ENCODE assay signal across 8 mouse cellular contexts in genomic region chr11:20445903-20446264, GRCm38 (mm10).
DNase-seq lines count a peak whose midpoint lies in the region; ATAC-seq and TF ChIP-seq lines count a peak whose summit lies in the region.

No protein-coding gene starts in this region.

- no peaks in the 10 kb centered on the region for H3K4me1 ChIP-seq in embryonic fibroblast, embryonic 13.5 days (ENCODE audit: control insufficient read depth, insufficient read depth, low read length)
- H3K4me1 ChIP-seq in heart, embryonic 15.5 days (replicated peaks), result peaks cover 13% of the 10 kb centered on the region
- peaks cover 5% of the 10 kb centered on the region; the same call in 1 of the 2 replicates for H3K4me1 ChIP-seq in lung, embryonic 14.5 days (ENCODE audit: insufficient read depth)

- peak overlapping the region; percentile 48 for H3K9ac ChIP-seq in heart, embryonic 15.5 days
- peak overlapping the region; percentile 42 for H3K9ac ChIP-seq in lung, embryonic 14.5 days

- no peaks in the 10 kb centered on the region for H3K36me3 ChIP-seq in heart, embryonic 15.5 days
- H3K36me3 ChIP-seq in lung, embryonic 14.5 days (ENCODE audit: insufficient read depth), result no peaks in the 10 kb centered on the region

- WGBS in heart, embryonic 15.5 days, result 2% methylated on average over 6 of the region's 6 CpGs
- WGBS in lung, embryonic 14.5 days, result 0% methylated on average over 6 of the region's 6 CpGs

- no peak overlapping the region for H3K27ac ChIP-seq in embryonic fibroblast, embryonic 13.5 days (ENCODE audit: insufficient read depth, low read length)
- H3K27ac ChIP-seq in heart, embryonic 15.5 days, result no peak overlapping the region
- no peak overlapping the region for H3K27ac ChIP-seq in lung, embryonic 14.5 days (ENCODE audit: low read depth)

- DNase-seq in CD8-positive naive resting alpha-beta T cell, adult 2 months (ENCODE audit: low read depth in 2 of 2, low spot score in 2 of 2), result peak; percentile 34 to 54
- DNase-seq in brain, adult 2 months (ENCODE audit: low read depth, low spot score), result peak; percentile 78
- DNase-seq in kidney, postnatal 25 days, result peak; percentile 80 to 82
- DNase-seq in lung, embryonic 14.5 days, result peak; percentile 90
- peak; percentile 41 for DNase-seq in testis, postnatal 14 days (ENCODE audit: low spot score)

- peaks cover 4% of the 10 kb centered on the region; the same call in 1 of the 2 replicates for H3K9me3 ChIP-seq in heart, embryonic 15.5 days (replicated peaks)
- no peaks in the 10 kb centered on the region for H3K9me3 ChIP-seq in lung, embryonic 14.5 days (ENCODE audit: low read depth, low read length)

- 0 out of 2 replicates have a peak, but pooled peaks have one; percentile 58 for ATAC-seq in heart, embryonic 15.5 days (replicated peaks; ENCODE audit: insufficient number of reproducible peaks, insufficient read depth, low FRiP score, low read depth)
- peak; percentile 77; the same call in 1 of the 2 replicates for ATAC-seq in lung, embryonic 14.5 days (ENCODE audit: insufficient read depth)
- ATAC-seq in neutrophil, adult 5-6 weeks (ENCODE audit: extremely low read depth, insufficient number of reproducible peaks, low FRiP score, poor library complexity, severe bottlenecking), result peak; percentile 83

- H3K27me3 ChIP-seq in heart, embryonic 15.5 days, result 0 out of 2 replicates have a peak, but pooled peaks cover 6% of the 10 kb centered on the region
- no peaks in the 10 kb centered on the region for H3K27me3 ChIP-seq in lung, embryonic 14.5 days (ENCODE audit: insufficient read depth, low read length)

- peak overlapping the region; percentile 31 for H3K4me3 ChIP-seq in embryonic fibroblast, embryonic 13.5 days (ENCODE audit: insufficient read depth, low read length)
- H3K4me3 ChIP-seq in heart, embryonic 15.5 days, result peak overlapping the region; percentile 42
- peak overlapping the region; percentile 26 for H3K4me3 ChIP-seq in lung, embryonic 14.5 days (ENCODE audit: low read depth, low read length)

- peak overlapping the region; percentile 72 for H3K4me2 ChIP-seq in heart, embryonic 15.5 days
- peak overlapping the region; percentile 65 for H3K4me2 ChIP-seq in lung, embryonic 14.5 days

- TF ChIP-seq CTCF in embryonic fibroblast, embryonic 13.5 days (IDR thresholded peaks at IDR 0.05; ENCODE audit: borderline replicate concordance, insufficient read depth, low read length), result peak; percentile 81
- peak; percentile 95 for TF ChIP-seq CTCF in lung, embryonic 14.5 days (IDR thresholded peaks at IDR 0.05; ENCODE audit: low read depth)

- no peak for TF ChIP-seq POLR2A in embryonic fibroblast, embryonic 13.5 days (IDR thresholded peaks at IDR 0.05; ENCODE audit: low read depth, low read length)
